Mouse (Mus musculus) T-helper 1 cell (primary cell): ENCODE measurements around the gene Tacc3.

Source experiments
- in situ Hi-C: fragments of 300-600 bp; cut with MboI, MseI; formaldehyde crosslinking; loops from one replicate; pipeline ENCODE4 v1.15.1; 2025; ENCODE audit warnings: high pct_unique_total_duplicates

Tacc3 gene

DNA sequence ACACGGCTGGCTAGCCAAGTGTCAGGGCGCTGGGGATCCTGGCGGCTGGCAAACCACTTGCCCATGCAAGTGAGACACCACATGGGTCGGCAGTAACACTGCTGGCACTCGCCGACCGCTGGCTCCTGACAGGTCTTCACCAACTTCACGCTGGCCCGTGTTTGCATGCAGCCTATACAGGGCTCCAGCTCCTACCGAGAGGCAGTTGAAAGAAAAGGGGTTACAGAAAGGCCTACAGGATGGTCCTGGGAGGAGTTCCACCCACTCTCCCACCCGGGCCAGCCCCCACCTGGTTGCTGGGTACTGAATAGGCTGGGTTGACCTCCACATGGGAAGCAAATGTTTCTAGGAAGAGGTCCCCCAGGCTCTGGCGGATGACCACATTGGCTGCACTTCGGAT lies 3.5 kb upstream of the Tacc3 start:
- in situ Hi-C loops: loop anchor here (25.0 kb wide), 1 partner anchor 1517 kb away; the partner anchor contains the start of gene Fosl2

DNA sequence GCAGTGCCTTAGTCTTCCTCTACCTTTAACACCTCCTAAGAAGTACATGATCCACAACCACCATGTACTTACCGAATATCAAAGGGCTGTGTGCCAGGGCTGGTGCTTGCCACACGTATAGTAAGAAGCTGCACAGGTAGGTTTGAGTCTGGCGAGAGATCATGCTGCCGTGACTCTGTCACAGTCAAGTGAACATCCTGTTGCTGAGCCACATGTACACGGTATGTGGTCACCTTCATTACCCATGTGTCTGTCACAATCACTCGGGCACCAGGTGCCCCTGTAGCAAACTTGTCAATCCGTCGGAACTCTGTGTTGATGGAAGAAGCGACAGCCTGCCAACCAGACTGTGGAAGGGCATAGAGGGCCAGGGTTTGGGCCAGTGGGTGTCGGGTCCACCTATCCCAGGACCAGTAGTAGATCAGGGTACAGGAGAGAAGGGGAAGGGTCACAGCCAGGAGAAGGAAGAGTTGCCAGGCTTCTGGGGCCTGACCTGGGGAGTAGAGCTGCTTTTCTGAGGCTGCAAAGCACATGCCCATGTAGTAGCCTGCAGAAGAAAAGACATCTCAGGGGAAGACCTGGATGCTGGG lies 2.6 kb upstream of the Tacc3 start:
- in situ Hi-C loops: loop anchor here (25.0 kb wide), 1 partner anchor 1518 kb away; the partner anchor contains the start of gene Fosl2

GRCm38 (mm10) chr5:33656739-33657138 lies 1.2 kb upstream of the Tacc3 start:
- in situ Hi-C loops: loop anchor here (25.0 kb wide), 1 partner anchor 1519 kb away; the partner anchor contains the start of gene Fosl2

DNA sequence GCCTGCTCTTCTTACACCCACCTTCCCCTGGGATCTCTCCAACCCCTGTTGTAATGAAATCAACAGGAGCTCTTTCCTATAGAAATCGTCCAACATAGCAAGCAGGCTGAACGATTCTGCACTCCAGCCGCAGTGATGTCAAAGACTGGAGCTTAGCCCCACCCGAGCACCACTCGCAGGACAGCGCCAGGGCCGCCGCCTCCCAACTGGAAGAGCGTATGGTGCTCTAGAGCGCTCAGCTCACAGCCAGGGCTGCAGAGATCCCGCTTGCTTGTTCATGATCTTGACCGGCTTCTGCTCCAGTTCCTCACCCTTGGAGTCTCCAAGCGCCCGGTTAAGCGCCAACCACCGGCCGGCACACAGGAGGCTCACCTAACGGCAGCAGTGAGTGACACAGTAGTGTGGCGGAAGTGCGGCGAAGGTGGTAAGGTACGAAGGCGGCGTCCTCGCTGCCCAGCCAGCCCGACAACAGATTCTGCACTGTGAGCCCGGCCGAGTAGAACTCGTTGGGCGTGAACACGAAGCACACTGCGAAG lies 609 bp upstream of the Tacc3 start:
- in situ Hi-C loops: loop anchor here (25.0 kb wide), 1 partner anchor 1520 kb away; the partner anchor contains the start of gene Fosl2

DNA sequence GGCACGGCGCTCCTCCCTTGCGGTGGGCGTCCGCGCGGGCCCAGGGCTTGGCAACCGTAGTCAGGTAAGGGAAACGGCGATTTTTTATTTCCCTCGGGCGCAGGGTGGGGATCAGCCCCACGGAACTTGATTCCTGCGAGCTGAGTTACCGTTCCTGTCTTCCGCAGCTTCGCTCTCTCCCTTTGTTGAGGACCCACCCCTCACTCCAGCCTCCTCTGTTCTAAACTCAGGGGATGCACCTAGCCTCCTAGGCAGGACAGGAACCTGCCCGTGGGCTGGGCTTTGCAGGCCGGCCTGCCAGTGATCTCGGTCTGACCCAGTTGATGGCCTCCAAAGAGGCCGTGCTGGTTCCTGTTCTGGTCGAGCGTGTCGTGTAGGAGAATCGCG lies 729 bp downstream of the Tacc3 start:
- in situ Hi-C loops: loop anchor here (25.0 kb wide), 1 partner anchor 1521 kb away; the partner anchor contains the start of gene Fosl2

DNA sequence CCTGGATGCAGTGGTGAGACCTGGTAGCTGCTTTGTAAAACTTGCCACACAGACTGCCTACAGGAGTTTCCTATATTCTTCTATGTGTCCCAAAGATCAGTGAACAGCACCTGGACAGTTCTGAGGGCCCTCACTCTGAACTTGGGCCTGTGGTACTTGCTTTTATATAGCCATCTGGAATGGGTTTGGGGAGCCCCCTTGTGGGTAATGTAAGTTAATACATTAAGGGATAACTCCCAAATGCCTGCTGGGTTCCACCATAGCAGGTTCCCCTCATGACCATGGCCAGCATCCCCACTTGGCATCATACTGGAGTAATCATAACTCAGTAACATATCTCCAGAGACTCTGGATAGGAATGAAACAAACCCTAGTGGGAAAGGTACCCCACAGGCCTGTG lies 10.3 kb downstream of the Tacc3 start:
- in situ Hi-C loops: loop anchor here (25.0 kb wide), 1 partner anchor 1531 kb away; the partner anchor contains the start of gene Fosl2

- in situ Hi-C loops: loop anchor here (25.0 kb wide), 1 partner anchor 1534 kb away; the partner anchor contains the start of gene Fosl2
Observed at GRCm38 (mm10) chr5:33671659-33672058, 13.7 kb downstream of the Tacc3 start.

- in situ Hi-C loops: loop anchor here (25.0 kb wide), 1 partner anchor 1537 kb away; the partner anchor contains the start of gene Fosl2
Observed at GRCm38 (mm10) chr5:33674439-33674838, 16.5 kb downstream of the Tacc3 start.

GRCm38 (mm10) chr5:33675964-33676363 lies 18.0 kb downstream of the Tacc3 start:
- in situ Hi-C loops: no loop called here

GRCm38 (mm10) chr5:33678244-33678643 lies 20.3 kb downstream of the Tacc3 start:
- in situ Hi-C loops: no loop called here

- in situ Hi-C loops: no loop called here
Observed at GRCm38 (mm10) chr5:33681044-33681443, 23.1 kb downstream of the Tacc3 start.

- in situ Hi-C loops: no loop called here
Observed at GRCm38 (mm10) chr5:33681611-33682388, 23.9 kb downstream of the Tacc3 start.

DNA sequence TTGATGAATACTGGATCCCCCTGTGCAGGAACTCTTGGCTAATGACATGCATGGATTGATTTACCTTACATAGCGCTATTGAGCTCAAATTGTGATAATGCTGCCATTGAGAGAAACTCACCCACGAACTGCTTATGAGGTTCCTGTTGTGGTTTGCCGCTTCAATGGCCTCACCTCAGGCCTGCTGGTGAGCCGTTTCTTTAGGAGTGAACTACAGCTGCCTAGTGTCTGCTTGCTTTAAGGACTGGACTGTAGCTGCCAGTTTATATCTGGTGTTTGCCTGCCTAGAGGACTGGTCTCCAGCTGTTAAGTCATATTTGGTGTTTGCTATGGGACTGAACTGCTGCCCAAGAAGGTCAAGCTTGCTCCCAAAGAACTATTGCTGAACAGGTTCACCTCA lies 25.0 kb downstream of the Tacc3 start:
- in situ Hi-C loops: no loop called here

DNA sequence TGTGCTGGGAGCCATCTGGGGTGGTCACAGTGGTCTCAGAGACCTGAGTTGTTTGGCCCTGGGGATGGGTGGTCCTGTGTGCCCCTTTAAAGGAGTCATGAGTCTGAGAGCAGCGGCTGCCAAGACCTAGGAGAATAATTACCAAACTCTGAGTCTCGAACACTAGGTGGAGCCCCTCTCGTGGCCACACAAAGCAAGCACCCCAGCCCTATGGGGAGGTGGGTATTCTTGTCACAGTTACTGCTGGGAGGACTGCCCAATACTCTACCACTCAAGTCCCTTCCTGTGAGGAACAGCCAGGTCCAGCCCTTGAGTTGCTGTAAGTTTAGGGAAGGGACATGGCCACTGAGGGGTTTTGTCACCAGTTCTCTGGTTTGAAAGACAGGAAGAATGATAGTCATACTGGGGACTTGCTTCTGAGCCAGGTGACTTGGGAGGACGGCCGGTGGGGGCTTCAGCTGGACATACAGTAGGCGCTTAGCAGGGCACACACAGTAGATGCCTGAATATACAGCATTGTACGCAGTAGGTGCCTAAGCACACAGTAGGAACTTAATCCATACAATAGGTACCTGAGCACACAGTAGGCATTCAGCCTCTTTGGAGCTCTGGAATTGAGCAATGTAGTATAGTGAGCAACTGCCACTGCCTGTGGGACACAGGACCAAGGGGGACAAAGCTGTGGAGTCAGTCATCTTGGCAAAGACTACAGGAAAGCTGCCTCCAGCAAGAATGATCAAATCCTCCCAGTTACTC lies 26.1 kb downstream of the Tacc3 start:
- in situ Hi-C loops: no loop called here

- in situ Hi-C loops: no loop called here
Observed at GRCm38 (mm10) chr5:33684932-33685331, 27.0 kb downstream of the Tacc3 start.

GRCm38 (mm10) chr5:33687142-33687541 lies 29.2 kb downstream of the Tacc3 start:
- in situ Hi-C loops: no loop called here

DNA sequence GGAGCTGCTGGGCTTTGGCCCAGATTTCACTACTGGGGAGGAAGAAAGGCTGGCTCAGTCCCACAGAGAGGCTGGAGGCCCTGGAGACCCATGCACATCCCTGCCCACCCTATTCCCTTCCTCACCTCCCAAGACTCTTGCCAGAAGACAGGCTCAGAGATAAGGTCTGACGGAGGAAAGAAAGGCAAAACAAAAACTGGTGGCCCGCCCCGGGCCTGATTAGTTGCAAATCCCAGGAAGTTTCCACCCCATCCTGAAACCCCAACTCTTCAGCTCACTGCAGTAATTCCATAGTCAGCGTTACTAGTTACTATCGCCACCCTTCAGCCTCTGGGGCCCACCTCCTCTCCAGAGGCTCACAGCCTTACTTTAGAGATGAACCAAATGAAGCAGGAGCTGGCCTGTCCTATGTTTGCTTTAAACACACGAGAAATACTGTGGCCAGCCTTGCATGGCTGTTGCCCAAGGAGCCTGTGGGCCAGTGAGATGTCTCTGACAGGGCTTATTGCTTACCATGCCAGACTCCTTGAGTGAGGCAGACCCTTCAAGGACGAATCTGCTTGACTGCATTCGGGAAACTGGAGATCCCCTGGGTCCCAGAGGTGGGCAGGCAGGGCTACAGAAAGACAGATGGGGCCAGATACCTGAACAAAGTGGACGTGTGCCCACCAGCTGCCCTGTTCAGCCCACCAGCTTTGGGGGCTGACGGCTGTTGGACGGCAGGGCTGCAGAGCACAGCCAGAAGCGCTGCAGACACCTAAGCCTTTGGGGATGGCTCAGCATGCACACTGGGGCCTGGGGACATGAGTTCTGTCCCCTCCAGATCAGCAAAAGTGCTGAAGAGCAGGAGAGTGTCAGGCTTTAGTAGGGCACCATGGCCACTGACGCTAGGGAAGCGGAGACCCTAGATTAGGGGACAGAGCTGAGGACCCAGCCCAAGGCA lies 30.6 kb downstream of the Tacc3 start:
- in situ Hi-C loops: no loop called here

- in situ Hi-C loops: no loop called here
Observed at GRCm38 (mm10) chr5:33689221-33689844, 31.4 kb downstream of the Tacc3 start.

GRCm38 (mm10) chr5:33689852-33690645 lies 32.1 kb downstream of the Tacc3 start:
- in situ Hi-C loops: no loop called here
